Mouse (Mus musculus): Measurements from ENCODE around the gene Slc38a4.

GRCm38 (mm10) chr15:97050436-97050835, 5.3 kb downstream of the Slc38a4 start:
- no peak for TF ChIP-seq CTCF (IDR thresholded peaks at IDR 0.05; ENCODE audit: low read depth, low read length)
- no peak for TF ChIP-seq POLR2A (IDR thresholded peaks at IDR 0.05; ENCODE audit: borderline replicate concordance, low read depth, low read length)
